Mouse (Mus musculus) T-cell, adult 2 months (primary cell): ENCODE data around the gene Cit.

ENCODE experiments used
- DNase-seq: peaks from one replicate; pipeline ENCODE4 v3.0.0; 2022; ENCODE audit warnings: low spot score

The Cit gene

GRCm38 (mm10) chr5:115851029-115851365 is 5.9 kb downstream of the Cit start:
- DNase-seq = no peak

GRCm38 (mm10) chr5:115852431-115852830 is 7.4 kb downstream of the Cit start:
- DNase-seq = no peak

- DNase-seq = no peak
Measured at GRCm38 (mm10) chr5:115853691-115854090, 8.6 kb downstream of the Cit start.

DNA sequence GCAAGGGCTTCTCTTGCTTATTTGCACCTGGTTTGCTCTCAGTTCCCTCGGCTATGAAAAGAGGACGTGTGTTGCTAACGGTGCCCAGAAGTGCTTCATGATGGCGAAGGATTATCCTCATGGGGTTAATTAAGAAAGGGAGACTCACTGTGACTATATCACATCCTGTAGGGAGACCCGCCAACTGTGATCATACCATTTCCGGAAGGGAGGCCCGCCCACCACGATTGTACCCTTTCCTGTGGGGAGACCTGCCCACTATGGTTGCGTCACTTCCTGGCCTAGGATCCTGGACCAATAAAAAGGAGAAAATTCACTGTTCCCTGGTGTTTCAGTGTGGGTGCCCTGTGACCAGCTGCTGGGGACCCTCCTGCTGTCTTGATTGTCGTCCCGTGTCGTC is 9.3 kb downstream of the Cit start:
- peak; percentile 44 for DNase-seq

- no peak for DNase-seq
Measured at GRCm38 (mm10) chr5:115858652-115859051, 13.6 kb downstream of the Cit start.

- no peak for DNase-seq
Measured at GRCm38 (mm10) chr5:115859461-115859860, 14.4 kb downstream of the Cit start.

DNA sequence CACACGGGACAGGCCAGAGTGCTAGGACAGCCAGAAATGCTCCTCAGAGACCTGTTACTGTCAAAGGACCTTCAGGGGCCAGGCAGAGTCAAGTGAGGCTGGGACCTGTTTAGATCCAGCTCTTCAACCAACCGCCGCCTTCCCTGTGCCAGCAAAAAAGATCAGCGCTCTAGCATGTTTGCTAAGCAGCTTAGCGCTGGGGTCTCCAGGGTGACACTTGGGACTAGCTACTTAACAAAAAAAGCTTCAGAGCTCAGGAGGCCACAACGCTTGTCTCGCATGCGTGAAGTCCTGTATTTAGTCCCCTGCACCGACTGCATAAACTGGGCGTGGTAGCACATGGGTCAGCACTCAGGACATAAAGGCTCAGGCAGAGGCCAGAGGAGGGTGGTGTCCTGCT is 16.9 kb downstream of the Cit start:
- no peak for DNase-seq

- no peak for DNase-seq
Measured at GRCm38 (mm10) chr5:115862439-115862838, 17.4 kb downstream of the Cit start.

GRCm38 (mm10) chr5:115866296-115866695 is 21.2 kb downstream of the Cit start:
- no peak for DNase-seq

- no peak for DNase-seq
Measured at GRCm38 (mm10) chr5:115868540-115868939, 23.5 kb downstream of the Cit start.

DNA sequence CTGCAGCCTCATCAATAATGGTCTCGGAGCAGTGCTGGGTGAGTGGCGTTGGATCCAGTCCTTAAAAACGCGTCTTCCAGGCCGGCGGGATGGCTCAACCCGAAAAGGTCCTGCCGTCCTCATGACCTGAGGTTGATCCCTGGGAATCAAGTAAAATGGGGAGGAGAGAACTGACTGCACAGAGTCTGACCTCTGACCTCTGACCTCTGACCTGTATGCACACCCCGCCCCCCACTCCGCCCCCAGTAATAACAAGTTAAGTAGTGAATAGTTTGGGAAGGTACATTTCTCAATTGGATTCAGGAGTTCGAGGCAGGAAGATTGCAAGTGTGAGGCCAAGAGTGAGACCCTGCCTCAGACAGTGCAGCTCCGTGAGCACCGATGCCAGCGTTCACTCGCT is 24.1 kb downstream of the Cit start:
- no peak for DNase-seq

DNA sequence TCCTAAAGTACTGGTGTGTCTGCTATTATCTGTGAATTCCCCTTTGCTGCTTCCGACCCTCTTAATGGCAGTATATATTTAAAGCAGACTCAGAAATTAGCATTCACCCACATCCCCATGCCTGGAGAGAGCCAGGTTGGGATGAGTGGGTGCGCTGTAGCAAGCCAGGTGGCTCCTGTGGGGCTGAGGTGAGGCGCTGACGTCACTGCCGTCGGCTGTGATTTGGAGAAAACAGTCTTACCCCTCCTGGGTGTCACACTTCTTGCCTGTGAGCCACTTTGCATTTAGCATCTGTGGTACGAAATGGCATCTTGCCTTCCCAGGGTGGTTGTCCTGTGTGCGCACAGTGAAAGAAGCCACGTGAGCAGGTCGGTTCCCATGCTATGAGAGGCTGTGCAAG is 26.1 kb downstream of the Cit start:
- DNase-seq = no peak

DNA sequence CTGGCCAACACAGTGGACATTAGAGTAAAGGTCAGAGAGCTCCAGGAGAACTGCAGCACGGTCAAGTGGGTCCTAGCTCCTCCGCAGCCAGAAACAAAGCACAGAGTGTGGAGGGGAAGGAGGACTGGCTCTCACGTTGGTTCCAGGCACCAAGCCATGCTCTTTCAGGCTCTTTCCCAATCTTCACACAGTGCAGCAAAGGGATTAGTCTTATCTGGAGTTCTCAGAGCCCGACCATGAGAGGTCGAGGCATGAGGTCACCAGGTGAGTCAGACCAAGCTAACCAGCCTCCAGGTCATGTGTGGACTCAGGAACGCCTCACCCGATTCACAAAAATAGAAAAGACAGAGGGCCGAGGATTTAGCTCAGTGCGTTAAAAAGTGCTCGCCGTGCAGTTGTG is 27.0 kb downstream of the Cit start:
- no peak for DNase-seq

DNA sequence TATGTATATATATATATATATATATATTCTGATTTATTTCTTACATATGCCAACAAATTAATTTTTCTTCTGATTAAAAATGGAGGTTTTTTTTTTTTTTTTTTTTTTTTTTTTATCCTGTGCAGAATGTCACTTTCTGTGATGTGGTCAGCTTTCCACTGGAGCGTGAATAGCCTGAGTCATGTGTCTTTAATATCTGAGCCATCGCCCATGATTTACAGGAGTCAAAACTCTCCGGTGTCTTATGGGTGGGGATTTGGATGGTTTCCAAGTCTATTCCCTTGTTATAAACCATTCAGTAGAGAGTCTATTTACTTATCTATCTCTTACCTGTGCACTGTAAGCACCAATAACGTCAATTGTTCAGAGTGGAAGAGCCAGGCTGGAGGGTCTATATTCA is 27.9 kb downstream of the Cit start:
- DNase-seq = no peak

- no peak for DNase-seq
Measured at GRCm38 (mm10) chr5:115877425-115877824, 32.3 kb downstream of the Cit start.

GRCm38 (mm10) chr5:115882165-115882564 is 37.1 kb downstream of the Cit start:
- no peak for DNase-seq

GRCm38 (mm10) chr5:115884429-115884828 is 39.4 kb downstream of the Cit start:
- DNase-seq = no peak

- DNase-seq = no peak
Measured at GRCm38 (mm10) chr5:115893772-115894171, 48.7 kb downstream of the Cit start.

DNA sequence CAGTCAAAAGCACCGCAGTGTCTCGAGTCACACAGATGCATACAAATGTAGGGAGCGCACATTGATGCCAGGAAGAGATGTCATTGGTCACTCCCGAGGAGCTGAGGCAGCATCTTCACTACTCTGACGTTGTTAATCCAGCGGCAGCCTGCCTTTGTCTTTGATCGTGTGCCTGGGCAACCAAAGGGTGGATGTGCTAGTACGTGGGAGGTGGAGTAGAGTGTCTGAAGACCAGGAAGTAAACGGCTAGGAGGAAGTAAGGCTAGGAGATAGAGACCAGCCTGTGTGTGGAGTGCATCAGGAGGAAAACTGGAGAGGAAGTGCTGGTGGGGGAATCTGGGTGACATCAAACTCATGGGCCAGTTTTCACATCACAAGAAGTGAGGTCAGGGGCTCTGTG is 52.0 kb downstream of the Cit start:
- DNase-seq = peak; percentile 28

- no peak for DNase-seq
Measured at GRCm38 (mm10) chr5:115907037-115908009, 62.2 kb downstream of the Cit start.

GRCm38 (mm10) chr5:115908251-115908650 is 63.2 kb downstream of the Cit start:
- no peak for DNase-seq

DNA sequence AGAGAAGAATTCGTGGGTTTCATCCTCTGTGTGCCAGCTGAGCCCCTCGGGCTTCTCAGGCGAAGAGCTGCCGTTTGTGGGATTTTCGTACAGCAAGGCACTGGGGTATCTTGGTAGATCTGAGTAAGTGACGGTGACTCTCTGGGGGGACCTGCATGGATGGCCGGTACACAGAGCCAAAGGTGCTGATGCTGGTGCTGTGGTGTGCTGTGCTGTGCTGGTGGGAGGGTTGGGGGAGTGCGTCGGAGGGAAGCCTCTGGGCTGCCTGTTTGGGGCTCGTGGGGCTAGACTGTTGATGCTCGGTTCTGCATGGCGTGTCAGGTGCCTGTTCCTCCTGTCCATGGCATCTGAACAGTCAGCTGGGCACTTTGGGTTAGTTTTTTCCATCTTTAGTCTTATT is 63.6 kb downstream of the Cit start:
- DNase-seq = no peak

DNA sequence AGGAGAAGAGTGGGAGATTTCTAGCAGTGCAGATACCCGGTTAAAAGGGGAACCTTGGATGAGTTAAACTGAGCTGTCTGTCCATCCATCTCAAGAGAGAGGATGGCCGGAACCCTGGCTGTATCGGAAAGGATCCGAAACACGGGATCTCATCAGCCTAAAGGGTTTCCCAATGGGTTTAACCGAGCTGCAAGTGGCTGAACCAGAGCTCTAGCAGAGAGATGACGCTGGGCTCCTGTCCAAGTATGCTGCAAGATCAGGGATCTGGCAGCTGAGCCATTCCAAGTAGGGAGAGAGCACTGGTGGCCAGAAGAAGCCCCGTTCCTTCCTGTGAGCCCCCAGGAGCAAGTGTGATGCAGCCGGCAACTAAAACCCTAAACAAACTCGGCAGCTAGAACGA is 64.0 kb downstream of the Cit start:
- no peak for DNase-seq

DNA sequence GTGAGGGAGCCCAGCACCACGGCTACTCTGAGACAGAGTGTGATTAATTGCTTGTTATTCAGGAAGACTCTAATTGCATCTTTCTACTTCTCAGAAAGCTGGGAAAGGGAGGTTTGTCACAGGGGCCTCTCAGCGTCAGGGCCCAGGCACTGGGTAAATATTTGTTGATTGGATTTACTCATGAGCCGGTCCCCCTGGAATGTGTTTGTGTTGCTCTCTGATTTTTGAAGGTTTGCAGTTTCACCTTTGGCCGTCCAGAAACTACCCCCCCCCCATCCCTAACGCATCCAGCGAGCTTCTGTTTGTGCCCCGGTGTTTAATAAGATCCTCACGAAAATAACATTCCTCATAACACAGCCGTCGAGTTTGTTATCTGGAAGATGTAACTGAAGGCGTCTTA is 65.4 kb downstream of the Cit start:
- no peak for DNase-seq
